Mouse (Mus musculus): Measurements from ENCODE around the gene Clic4.

DNA sequence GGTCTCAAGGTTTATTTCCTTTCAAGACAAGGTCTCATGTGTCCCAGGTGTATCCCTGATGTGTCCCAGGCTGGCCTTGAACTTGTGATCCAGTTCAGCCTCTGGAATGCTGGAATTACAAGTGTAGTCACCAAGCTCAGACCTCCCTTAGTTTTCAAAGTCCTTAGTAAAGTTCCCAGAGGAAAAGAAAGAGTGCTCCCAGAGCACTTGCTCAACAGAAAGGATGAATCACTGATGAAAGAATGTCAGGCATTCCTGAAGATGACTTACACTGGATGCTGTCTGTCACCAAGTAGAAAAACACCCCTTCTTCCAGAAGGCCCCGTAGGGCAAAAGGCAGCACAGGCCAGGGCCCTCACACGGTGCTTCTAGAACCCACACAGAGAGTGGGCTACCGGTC is 28.6 kb upstream of the Clic4 start:
- no peak for TF ChIP-seq POLR2A (IDR thresholded peaks at IDR 0.05; ENCODE audit: low read depth, low read length)
- TF ChIP-seq CTCF (IDR thresholded peaks at IDR 0.05; ENCODE audit: extremely low read depth, insufficient read depth, insufficient read length, insufficient replicate concordance), result no peak
